Mouse (Mus musculus) B cell, adult 67 days (primary cell): Measurements from ENCODE around the gene Gm21616. TPM values are rescaled to one million over a fixed set of nuclear protein-coding genes. Genes with fewer than 3 reads are reported as not detected.

Source experiments
- total RNA-seq, 2 experiments: library from RNA; stranded (reverse); gene quantifications; 4 replicates each; pipeline ENCODE4 v1.2.4; 2023

The Gm21616 gene
- not detected for total RNA-seq

DNA sequence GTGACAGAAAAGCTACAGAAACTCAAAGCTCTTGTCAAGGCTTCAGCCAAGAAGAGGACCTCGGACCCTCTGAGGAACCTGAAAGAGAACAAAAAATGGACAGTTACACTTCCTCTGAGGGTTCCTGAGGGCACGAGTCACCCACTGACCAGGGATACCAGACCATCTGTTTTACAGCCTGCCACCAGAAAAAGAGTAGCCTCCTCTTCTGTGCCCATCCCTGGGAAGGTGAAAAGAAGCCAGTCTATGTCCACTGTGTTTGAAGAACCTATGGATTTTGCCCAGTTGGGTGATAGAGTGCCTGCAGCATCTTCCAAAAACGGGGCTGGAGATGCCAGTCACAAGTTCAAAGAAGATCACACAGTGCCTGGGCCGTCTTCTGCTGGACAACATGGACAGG lies at the start of gene Gm21616:
Gm21616 (plus strand) TSS at position 301 of the 400 bp plus-strand sequence.

